Mouse (Mus musculus): Measurements from ENCODE around the gene Akap8.

DNA sequence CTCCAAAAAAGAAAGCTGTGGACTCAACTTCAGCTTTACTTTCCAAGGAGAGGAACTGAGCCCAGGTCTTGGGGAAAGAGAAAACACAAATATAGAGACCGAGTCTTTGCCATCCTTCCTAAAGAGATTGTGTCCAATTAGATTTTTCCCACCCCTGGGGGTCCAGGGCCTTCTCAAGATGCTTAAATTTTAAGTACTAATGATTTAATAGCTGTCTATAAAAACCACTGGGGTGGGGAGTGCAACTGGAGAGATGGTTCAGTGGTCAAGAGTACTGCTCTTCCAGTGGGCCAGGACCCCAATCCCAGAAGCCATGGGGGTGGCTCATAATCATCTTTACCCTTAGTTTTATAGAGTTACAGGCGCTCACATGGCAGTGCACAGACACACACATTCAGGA lies 27.4 kb upstream of the Akap8 start:
- TF ChIP-seq CTCF (IDR thresholded peaks at IDR 0.05; ENCODE audit: borderline replicate concordance, control insufficient read depth, extremely low read depth, insufficient read depth, low read length, poor library complexity) (no peak), POLR2A (IDR thresholded peaks at IDR 0.05; ENCODE audit: control insufficient read depth, extremely low read depth, insufficient read depth, low read length, poor library complexity) (no peak)
